Mouse (Mus musculus) ES-Bruce4 (cell line): Measurements from ENCODE around the gene Ksr2. TPM values are rescaled to one million over a fixed set of nuclear protein-coding genes. Genes with fewer than 3 reads are reported as not detected.

Experiments
- H3K27ac ChIP-seq: 2 replicates; pipeline ENCODE4 v1.5.1; 2012; ENCODE audit warnings: low read length, inconsistent platforms; ENCODE audit not compliant: insufficient read depth
- H3K27me3 ChIP-seq: 2 replicates; pipeline ENCODE4 v1.6.1; 2012; ENCODE audit warnings: mild to moderate bottlenecking, low read length, inconsistent platforms; ENCODE audit not compliant: control insufficient read depth, poor library complexity, insufficient read depth, severe bottlenecking
- H3K36me3 ChIP-seq: 2 replicates; pipeline ENCODE4 v1.6.1; 2012; ENCODE audit warnings: inconsistent platforms, mild to moderate bottlenecking, low read length, moderate library complexity; ENCODE audit not compliant: control insufficient read depth, poor library complexity, insufficient read depth, severe bottlenecking
- H3K4me1 ChIP-seq: one replicate; pipeline ENCODE4 v1.8.1; 2011; ENCODE audit warnings: low read length; ENCODE audit not compliant: control insufficient read depth, insufficient read depth
- H3K4me3 ChIP-seq: 2 replicates; pipeline ENCODE4 v1.5.1; 2011; ENCODE audit warnings: low read depth, mild to moderate bottlenecking, low read length
- H3K9ac ChIP-seq: 2 replicates; pipeline ENCODE4 v1.6.1; 2012; ENCODE audit warnings: low read depth, mild to moderate bottlenecking, inconsistent platforms; ENCODE audit not compliant: poor library complexity, severe bottlenecking
- H3K9me3 ChIP-seq: replicated peaks from 2 replicates; pipeline ENCODE4 v1.6.1; 2012; ENCODE audit warnings: mild to moderate bottlenecking, low read length, inconsistent platforms; ENCODE audit not compliant: control insufficient read depth, poor library complexity, insufficient read depth, severe bottlenecking
- CTCF ChIP-seq: IDR thresholded peaks from one replicate; pipeline ENCODE4 v1.8.1; 2011; ENCODE audit warnings: low read depth, low read length
- EP300 ChIP-seq: IDR thresholded peaks from 2 replicates; pipeline ENCODE4 v1.6.1; 2011; ENCODE audit warnings: low read depth, low read length; ENCODE audit not compliant: insufficient read depth
- POLR2A ChIP-seq: IDR thresholded peaks from one replicate; pipeline ENCODE4 v1.8.1; 2011; ENCODE audit warnings: low read length; ENCODE audit not compliant: insufficient read depth
- polyA plus RNA-seq: library from polyadenylated mRNA; stranded (reverse); fragments of >200 nt; gene quantifications from 2 replicates; pipeline ENCODE4 v1.2.4, GENCODE M21; 2011; ENCODE audit warnings: low read depth; ENCODE audit not compliant: missing spikeins, insufficient read depth, insufficient read length

Ksr2 gene
- polyA plus RNA-seq, 1 experiment = 1.3 TPM

GRCm38 (mm10) chr5:117515396-117515795 is 101.6 kb downstream of the Ksr2 start:
- H3K27ac ChIP-seq = no peak overlapping the region
- no peak overlapping the region for H3K9ac ChIP-seq
- H3K4me3 ChIP-seq = no peak overlapping the region
- H3K4me1 ChIP-seq = no peaks in the 10 kb centered on the region
- no peak for TF ChIP-seq CTCF
- no peak for TF ChIP-seq EP300
- no peak for TF ChIP-seq POLR2A
- H3K27me3 ChIP-seq = no peaks in the 10 kb centered on the region
- no peaks in the 10 kb centered on the region for H3K9me3 ChIP-seq
- no peaks in the 10 kb centered on the region for H3K36me3 ChIP-seq

GRCm38 (mm10) chr5:117515861-117516260 is 102.1 kb downstream of the Ksr2 start:
- TF ChIP-seq CTCF = no peak
- no peak for TF ChIP-seq EP300
- TF ChIP-seq POLR2A = no peak
- Histone ChIP-seq H3K4me3 (no peak overlapping the region), H3K27me3 (no peaks in the 10 kb centered on the region)

DNA sequence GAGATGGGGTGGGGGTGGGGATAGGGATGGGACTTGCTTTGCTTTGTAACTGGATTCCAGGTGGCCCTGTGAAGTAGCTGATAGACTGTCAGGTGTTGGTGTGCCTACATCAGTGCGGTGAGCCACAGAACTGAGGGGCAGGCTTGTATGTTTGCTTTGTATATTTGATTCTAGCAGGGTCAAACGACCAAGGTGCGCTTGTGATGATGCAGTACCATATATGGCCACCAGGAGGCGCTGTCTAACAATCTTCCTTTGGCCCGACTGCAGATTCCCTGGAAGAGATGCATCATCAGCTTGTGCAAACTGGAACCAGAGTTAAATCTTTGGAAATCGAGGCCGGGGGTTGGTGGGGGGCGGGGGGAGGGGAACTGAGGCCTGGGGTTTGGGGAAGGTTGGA is 102.8 kb downstream of the Ksr2 start:
- H3K4me3 ChIP-seq = no peak overlapping the region

More at GRCm38 (mm10) chr5:117515861-117516260, 102.1 kb downstream of the Ksr2 start:
- no peak overlapping the region for H3K9ac ChIP-seq
- H3K4me1 ChIP-seq = no peaks in the 10 kb centered on the region
- no peaks in the 10 kb centered on the region for H3K36me3 ChIP-seq
- no peak overlapping the region for H3K27ac ChIP-seq
- no peaks in the 10 kb centered on the region for H3K9me3 ChIP-seq

DNA sequence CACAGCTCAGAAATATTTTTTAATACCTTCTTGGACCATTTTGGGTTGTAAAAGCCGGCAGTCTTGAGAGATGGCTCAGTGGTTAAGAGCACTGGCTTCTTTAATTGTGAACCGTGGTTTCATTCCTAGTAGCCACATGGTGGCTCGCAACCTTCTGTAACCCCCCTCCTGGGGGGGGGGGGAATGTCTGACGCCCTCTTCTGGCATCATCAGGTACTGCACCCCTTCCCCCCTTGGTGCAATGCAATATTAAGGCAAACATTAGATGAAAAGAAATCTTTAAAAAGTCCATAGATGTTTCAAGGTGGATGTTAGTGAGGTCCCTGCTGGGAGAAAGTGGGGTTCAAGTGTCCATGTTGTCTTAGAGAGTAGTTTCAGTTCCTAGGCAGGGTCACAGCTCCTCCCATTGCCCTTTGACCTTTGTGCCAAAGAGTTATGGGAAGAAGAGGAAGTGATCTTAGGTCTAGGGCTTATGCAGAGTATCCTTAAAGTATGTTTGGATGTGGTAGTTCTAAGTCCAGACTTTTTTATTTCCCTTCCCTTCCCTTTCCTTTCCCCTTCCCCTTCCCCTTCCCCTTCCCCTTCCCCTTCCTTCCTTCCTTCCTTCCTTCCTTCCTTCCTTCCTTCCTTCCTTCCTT is 106.2 kb downstream of the Ksr2 start:
- Histone ChIP-seq H3K36me3 (no peaks in the 10 kb centered on the region), H3K9ac (no peak overlapping the region), H3K27ac (no peak overlapping the region), H3K27me3 (no peaks in the 10 kb centered on the region), H3K4me3 (no peak overlapping the region), H3K4me1 (no peaks in the 10 kb centered on the region), H3K9me3 (no peaks in the 10 kb centered on the region)
- TF ChIP-seq CTCF (peak; percentile 38), POLR2A (no peak), EP300 (no peak)

More for the DNA sequence above, 102.8 kb downstream of the Ksr2 start:
- Histone ChIP-seq H3K4me1 (no peaks in the 10 kb centered on the region), H3K27ac (no peak overlapping the region), H3K36me3 (no peaks in the 10 kb centered on the region), H3K9me3 (no peaks in the 10 kb centered on the region), H3K27me3 (no peaks in the 10 kb centered on the region), H3K9ac (no peak overlapping the region)
- no peak for TF ChIP-seq EP300
- TF ChIP-seq CTCF = peak; percentile 81

GRCm38 (mm10) chr5:117521156-117521555 is 107.4 kb downstream of the Ksr2 start:
- no peaks in the 10 kb centered on the region for H3K36me3 ChIP-seq
- no peaks in the 10 kb centered on the region for H3K4me1 ChIP-seq
- H3K4me3 ChIP-seq = no peak overlapping the region
- TF ChIP-seq CTCF = no peak
- TF ChIP-seq EP300 = no peak
- TF ChIP-seq POLR2A = no peak
- no peaks in the 10 kb centered on the region for H3K9me3 ChIP-seq
- no peaks in the 10 kb centered on the region for H3K27me3 ChIP-seq
- H3K9ac ChIP-seq = no peak overlapping the region
- no peak overlapping the region for H3K27ac ChIP-seq

DNA sequence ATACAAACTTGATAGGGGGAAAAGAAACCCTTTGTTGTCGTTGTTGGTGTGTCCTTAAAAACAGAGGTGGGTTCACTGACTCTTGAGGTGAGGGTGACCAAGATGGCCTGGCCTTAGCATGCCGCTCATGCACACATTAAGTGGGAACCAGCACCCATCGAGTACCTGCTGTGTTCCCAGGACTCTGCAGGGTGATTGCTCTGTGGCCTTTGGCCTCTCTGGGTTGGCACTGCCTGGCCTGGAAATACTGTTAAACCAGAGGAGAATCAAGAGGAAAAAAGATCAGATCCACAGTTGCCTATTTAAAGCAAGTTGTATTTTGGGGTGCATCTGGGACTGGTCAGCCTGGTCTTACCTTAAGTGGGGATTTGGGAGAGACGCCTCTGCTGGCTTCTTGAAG is 107.9 kb downstream of the Ksr2 start:
- H3K27me3 ChIP-seq = no peaks in the 10 kb centered on the region
- H3K36me3 ChIP-seq = no peaks in the 10 kb centered on the region
- H3K9me3 ChIP-seq = no peaks in the 10 kb centered on the region
- no peak overlapping the region for H3K9ac ChIP-seq
- TF ChIP-seq CTCF = no peak
- no peak for TF ChIP-seq POLR2A
- TF ChIP-seq EP300 = no peak
- H3K27ac ChIP-seq = no peak overlapping the region
- no peak overlapping the region for H3K4me3 ChIP-seq
- H3K4me1 ChIP-seq = no peaks in the 10 kb centered on the region
